Mouse (Mus musculus): ENCODE measurements at regions not wholly inside any gene's neighbourhood (a gene's known extent, or its start where the extent isn't known, plus 50 kb on each side); places are given as distances from the start of the nearest gene placed in this dataset.

GRCm38 (mm10) chr3:52190021-52190420 is 78.1 kb upstream of the Foxo1 start:
- no peak for DNase-seq (ENCODE audit: low spot score)

DNA sequence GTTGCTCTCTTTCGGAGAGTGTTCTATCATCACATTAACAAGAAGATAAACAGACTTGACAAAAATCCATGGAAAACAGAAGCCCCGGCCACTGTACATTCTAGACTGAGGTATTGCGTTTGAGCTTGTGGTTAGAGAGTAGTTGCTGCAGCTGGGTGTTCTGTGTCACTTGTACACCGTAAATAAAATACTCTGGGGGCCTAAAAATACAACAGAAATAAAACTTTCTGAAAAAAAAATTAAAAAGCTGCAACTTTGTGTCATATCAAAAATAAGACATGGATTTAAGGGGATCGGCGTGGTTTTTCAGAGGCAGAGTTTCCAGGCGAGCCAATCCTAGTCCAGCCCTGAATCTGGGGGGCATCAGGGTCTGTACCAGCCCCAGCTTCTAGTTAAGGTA is 75.1 kb upstream of the Foxo1 start:
- Histone ChIP-seq H3K9ac (ENCODE audit: low read length) (no peak overlapping the region), H3K27me3 (replicated peaks; ENCODE audit: control insufficient read depth, insufficient read depth, low read length) (no peaks in the 10 kb centered on the region), H3K4me2 (ENCODE audit: low read length) (no peak overlapping the region), H3K9me3 (replicated peaks; ENCODE audit: control insufficient read depth, low read length) (no peaks in the 10 kb centered on the region), H3K36me3 (ENCODE audit: control insufficient read depth, insufficient read depth, low read length) (no peaks in the 10 kb centered on the region), H3K27ac (ENCODE audit: low read depth, low read length) (no peak overlapping the region), H3K4me3 (ENCODE audit: low read depth, low read length) (no peak overlapping the region), H3K4me1 (ENCODE audit: control insufficient read depth, insufficient read depth, low read length) (peaks cover 8% of the 10 kb centered on the region)
- DNase-seq (ENCODE audit: low spot score) (no peak), ATAC-seq (no peak)
- WGBS, result 77% methylated on average over 7 of the region's 7 CpGs

More at GRCm38 (mm10) chr3:52190021-52190420, 78.1 kb upstream of the Foxo1 start:
- Histone ChIP-seq H3K9me3 (replicated peaks; ENCODE audit: control insufficient read depth, low read length) (no peaks in the 10 kb centered on the region), H3K27me3 (replicated peaks; ENCODE audit: control insufficient read depth, insufficient read depth, low read length) (no peaks in the 10 kb centered on the region), H3K4me1 (ENCODE audit: control insufficient read depth, insufficient read depth, low read length) (no peaks in the 10 kb centered on the region), H3K9ac (ENCODE audit: low read length) (no peak overlapping the region), H3K27ac (ENCODE audit: low read depth, low read length) (no peak overlapping the region), H3K36me3 (ENCODE audit: control insufficient read depth, insufficient read depth, low read length) (no peaks in the 10 kb centered on the region), H3K4me2 (ENCODE audit: low read length) (no peak overlapping the region), H3K4me3 (ENCODE audit: low read depth, low read length) (no peak overlapping the region)
- ATAC-seq, result no peak
- 87% methylated on average over 7 of the region's 7 CpGs for WGBS

DNA sequence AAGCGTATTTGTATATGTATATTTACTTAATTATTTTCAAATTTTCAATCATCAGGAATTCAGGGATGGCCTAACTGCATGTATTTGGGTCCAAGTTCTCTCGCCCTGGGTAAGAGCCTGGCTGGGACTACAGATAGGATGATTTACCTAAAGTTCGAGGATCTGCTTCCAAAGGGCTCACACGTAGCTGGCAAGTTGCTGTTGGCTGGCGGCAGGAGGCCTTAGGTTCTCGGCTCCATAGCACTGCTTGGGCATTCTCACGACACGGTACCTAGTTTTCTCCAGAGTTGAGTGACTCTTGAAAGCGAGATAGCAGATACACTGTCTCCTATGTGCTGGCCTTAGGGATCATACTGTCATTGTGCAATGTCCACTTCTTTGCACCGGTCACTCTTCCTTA is 73.9 kb upstream of the Foxo1 start:
- Histone ChIP-seq H3K27ac (ENCODE audit: low read depth, low read length) (no peak overlapping the region), H3K36me3 (ENCODE audit: control insufficient read depth, insufficient read depth, low read length) (no peaks in the 10 kb centered on the region), H3K4me3 (ENCODE audit: low read depth, low read length) (no peak overlapping the region), H3K27me3 (replicated peaks; ENCODE audit: control insufficient read depth, insufficient read depth, low read length) (no peaks in the 10 kb centered on the region), H3K4me1 (ENCODE audit: control insufficient read depth, insufficient read depth, low read length) (peaks cover 8% of the 10 kb centered on the region), H3K4me2 (ENCODE audit: low read length) (no peak overlapping the region), H3K9ac (ENCODE audit: low read length) (no peak overlapping the region), H3K9me3 (replicated peaks; ENCODE audit: control insufficient read depth, low read length) (no peaks in the 10 kb centered on the region)
- DNase-seq (ENCODE audit: low spot score), result no peak
- 86% methylated on average over 10 of the region's 10 CpGs for WGBS
- no peak for ATAC-seq

DNA sequence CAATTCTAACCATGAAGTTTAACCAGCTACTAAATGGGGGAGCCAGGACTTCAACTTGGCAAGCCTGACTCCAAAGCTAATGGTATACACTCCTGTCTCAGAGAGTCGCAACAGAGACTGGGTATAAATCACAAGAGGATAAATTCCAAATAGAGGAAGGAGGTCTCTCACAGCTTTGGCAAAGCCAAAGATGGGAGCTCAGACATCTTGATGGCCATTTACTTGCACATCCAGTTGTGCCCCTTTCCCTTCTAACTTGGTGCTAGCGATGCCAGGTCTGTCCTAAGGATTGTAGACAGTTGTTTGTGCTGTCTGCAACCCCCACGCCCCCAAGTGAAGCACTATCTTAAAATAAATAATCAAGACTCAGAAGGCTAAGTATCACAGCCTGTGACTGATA is 72.7 kb upstream of the Foxo1 start:
- Histone ChIP-seq H3K9me3 (replicated peaks; ENCODE audit: control insufficient read depth, low read length) (no peaks in the 10 kb centered on the region), H3K4me2 (ENCODE audit: low read length) (peak overlapping the region; percentile 79), H3K4me3 (ENCODE audit: low read depth, low read length) (no peak overlapping the region), H3K36me3 (ENCODE audit: control insufficient read depth, insufficient read depth, low read length) (no peaks in the 10 kb centered on the region), H3K27me3 (replicated peaks; ENCODE audit: control insufficient read depth, insufficient read depth, low read length) (no peaks in the 10 kb centered on the region), H3K9ac (ENCODE audit: low read length) (peak overlapping the region; percentile 82), H3K27ac (ENCODE audit: low read depth, low read length) (no peak overlapping the region), H3K4me1 (ENCODE audit: control insufficient read depth, insufficient read depth, low read length) (peaks cover 8% of the 10 kb centered on the region)
- no peak for DNase-seq (ENCODE audit: low spot score)
- 76% methylated on average over 3 of the region's 3 CpGs for WGBS
- ATAC-seq, result no peak

DNA sequence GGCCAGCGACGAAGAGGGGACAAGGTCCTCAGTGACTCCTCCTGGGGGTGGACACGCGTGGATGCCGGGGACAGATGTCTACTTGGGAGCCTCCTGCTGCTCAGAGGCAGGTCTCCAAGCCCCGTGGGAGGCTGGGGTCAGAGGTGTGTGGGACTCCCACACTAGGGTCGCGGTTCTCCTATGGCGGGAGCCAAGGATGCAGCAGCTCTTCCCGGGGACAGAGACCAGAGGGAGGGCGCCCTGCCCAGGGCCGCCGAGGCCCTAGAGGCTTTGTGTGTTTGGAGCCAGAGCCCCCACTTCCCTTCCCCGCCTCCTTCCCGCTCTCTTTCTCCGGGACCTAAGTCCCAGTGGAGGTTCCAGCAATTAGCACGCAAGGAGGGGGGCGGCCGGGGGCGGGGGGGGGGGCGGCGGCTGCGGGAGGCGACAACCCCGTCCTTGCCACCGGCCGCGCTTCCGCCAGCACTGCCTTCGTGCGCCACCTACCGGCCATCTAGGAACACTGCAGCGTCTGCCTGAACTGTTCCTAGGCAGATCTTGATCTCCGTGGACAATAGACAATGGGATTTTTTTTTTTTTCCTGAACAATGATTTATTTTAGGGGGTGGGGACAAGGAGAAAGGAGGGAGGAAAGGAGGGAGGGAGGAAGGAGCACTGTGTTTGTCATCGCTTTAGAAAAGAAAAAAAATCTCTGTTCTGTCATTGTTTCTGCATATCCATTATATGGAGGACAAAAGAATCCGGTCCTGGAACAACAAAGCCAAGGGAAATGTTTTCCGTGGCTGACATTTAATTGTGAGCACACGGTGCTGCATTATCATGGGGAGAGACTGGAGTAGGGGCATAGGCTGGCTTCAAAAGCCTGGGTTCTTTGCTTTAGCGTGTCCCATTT is 71.8 kb upstream of the Foxo1 start:
- peak; percentile 88 for ATAC-seq

DNA sequence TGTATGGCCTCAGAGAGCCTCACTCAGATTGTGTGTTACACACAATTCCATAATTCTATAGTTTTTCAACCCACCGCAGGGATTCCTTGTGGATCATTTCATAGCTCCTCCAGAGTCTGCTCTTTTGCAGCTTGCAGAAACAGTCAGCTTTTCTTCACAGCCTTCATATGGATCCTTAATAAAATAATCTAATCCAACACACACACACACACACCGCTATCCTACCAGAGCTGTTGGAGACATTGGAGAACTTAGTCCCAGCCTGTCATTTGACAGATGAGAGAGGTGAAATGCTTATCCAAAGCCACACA is 71.2 kb upstream of the Foxo1 start:
- DNase-seq (ENCODE audit: low spot score) (no peak), ATAC-seq (peak; percentile 7; the same call in 1 of the 2 replicates)
- Histone ChIP-seq H3K9ac (ENCODE audit: low read length) (peak overlapping the region; percentile 82), H3K4me3 (ENCODE audit: low read depth, low read length) (peak overlapping the region; percentile 35; the same call in 1 of the 2 replicates), H3K4me2 (ENCODE audit: low read length) (peak overlapping the region; percentile 79), H3K4me1 (ENCODE audit: control insufficient read depth, insufficient read depth, low read length) (peaks cover 8% of the 10 kb centered on the region), H3K9me3 (replicated peaks; ENCODE audit: control insufficient read depth, low read length) (no peaks in the 10 kb centered on the region), H3K27ac (ENCODE audit: low read depth, low read length) (peak overlapping the region; percentile 89), H3K27me3 (replicated peaks; ENCODE audit: control insufficient read depth, insufficient read depth, low read length) (no peaks in the 10 kb centered on the region), H3K36me3 (ENCODE audit: control insufficient read depth, insufficient read depth, low read length) (no peaks in the 10 kb centered on the region)
- WGBS, result 67% methylated on average over 2 of the region's 2 CpGs

More for the DNA sequence above, 71.8 kb upstream of the Foxo1 start:
- peaks cover 8% of the 10 kb centered on the region for H3K4me1 ChIP-seq (ENCODE audit: control insufficient read depth, insufficient read depth, low read length)
- peak overlapping the region; percentile 82 for H3K9ac ChIP-seq (ENCODE audit: low read length)
- peak; percentile 93 for DNase-seq (ENCODE audit: low spot score)
- H3K27me3 ChIP-seq (replicated peaks; ENCODE audit: control insufficient read depth, insufficient read depth, low read length), result no peaks in the 10 kb centered on the region
- peak overlapping the region; percentile 89 for H3K27ac ChIP-seq (ENCODE audit: low read depth, low read length)
- H3K4me2 ChIP-seq (ENCODE audit: low read length), result peak overlapping the region; percentile 79
- H3K9me3 ChIP-seq (replicated peaks; ENCODE audit: control insufficient read depth, low read length), result no peaks in the 10 kb centered on the region
- H3K4me3 ChIP-seq (ENCODE audit: low read depth, low read length), result peak overlapping the region; percentile 35
- no peaks in the 10 kb centered on the region for H3K36me3 ChIP-seq (ENCODE audit: control insufficient read depth, insufficient read depth, low read length)
- 2% methylated on average over 38 of the region's 39 CpGs for WGBS

DNA sequence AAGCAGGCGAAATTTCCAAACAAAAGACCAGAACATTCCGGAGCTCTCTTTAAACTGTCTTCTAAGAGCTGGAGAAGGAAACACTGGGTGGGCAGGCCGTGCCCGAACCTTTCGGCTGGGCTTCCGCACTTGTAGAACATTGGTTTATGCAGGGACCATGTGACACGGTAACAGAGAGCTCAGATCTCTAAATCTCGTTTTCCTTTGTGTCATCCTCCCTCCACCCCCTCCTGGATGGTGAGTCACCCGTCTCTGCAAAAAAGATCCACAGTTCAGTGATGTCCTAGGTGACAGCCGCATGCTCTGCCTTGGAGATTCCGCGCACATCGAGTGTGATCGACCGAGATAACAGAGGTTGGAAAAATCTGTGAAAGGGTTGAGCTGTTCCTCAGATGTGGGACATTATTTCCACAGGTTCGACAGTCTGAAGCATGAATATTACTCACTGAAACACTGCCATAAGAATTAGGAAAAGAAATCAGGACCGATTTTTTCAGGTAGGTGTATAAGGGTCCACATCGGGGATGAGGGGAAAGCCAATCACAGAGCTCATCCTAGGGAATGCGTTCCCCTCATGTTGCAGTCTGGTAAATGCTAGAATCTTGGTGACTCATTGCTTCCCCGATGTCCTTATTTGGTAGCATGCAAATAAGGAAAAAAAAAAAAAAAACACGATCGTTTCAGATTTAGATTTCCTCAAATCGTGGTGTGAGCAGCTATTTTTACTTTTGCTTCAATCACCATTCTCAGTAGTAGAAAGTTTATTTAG is 70.0 kb upstream of the Foxo1 start:
- 81% methylated on average over 23 of the region's 23 CpGs for WGBS
- H3K4me3 ChIP-seq (ENCODE audit: low read depth, low read length), result no peak overlapping the region
- ATAC-seq (no peak), DNase-seq (ENCODE audit: low spot score) (no peak)
- H3K9ac ChIP-seq (ENCODE audit: low read length), result no peak overlapping the region
- H3K36me3 ChIP-seq (ENCODE audit: control insufficient read depth, insufficient read depth, low read length), result no peaks in the 10 kb centered on the region
- H3K4me1 ChIP-seq (ENCODE audit: control insufficient read depth, insufficient read depth, low read length), result peaks cover 8% of the 10 kb centered on the region
- no peak overlapping the region; the same call in 1 of the 2 replicates for H3K27ac ChIP-seq (ENCODE audit: low read depth, low read length)
- no peaks in the 10 kb centered on the region for H3K9me3 ChIP-seq (replicated peaks; ENCODE audit: control insufficient read depth, low read length)
- H3K27me3 ChIP-seq (replicated peaks; ENCODE audit: control insufficient read depth, insufficient read depth, low read length), result no peaks in the 10 kb centered on the region
- H3K4me2 ChIP-seq (ENCODE audit: low read length), result no peak overlapping the region

GRCm38 (mm10) chr3:52198751-52199738 is 69.1 kb upstream of the Foxo1 start:
- DNase-seq (ENCODE audit: low spot score) (no peak), ATAC-seq (no peak)
- Histone ChIP-seq H3K4me1 (ENCODE audit: control insufficient read depth, insufficient read depth, low read length) (peaks cover 8% of the 10 kb centered on the region), H3K27me3 (replicated peaks; ENCODE audit: control insufficient read depth, insufficient read depth, low read length) (no peaks in the 10 kb centered on the region), H3K4me3 (ENCODE audit: low read depth, low read length) (no peak overlapping the region), H3K9me3 (replicated peaks; ENCODE audit: control insufficient read depth, low read length) (no peaks in the 10 kb centered on the region), H3K36me3 (ENCODE audit: control insufficient read depth, insufficient read depth, low read length) (no peaks in the 10 kb centered on the region), H3K27ac (ENCODE audit: low read depth, low read length) (no peak overlapping the region), H3K4me2 (ENCODE audit: low read length) (no peak overlapping the region), H3K9ac (ENCODE audit: low read length) (no peak overlapping the region)
- 80% methylated on average over 17 of the region's 17 CpGs for WGBS
